Mouse (Mus musculus): ENCODE data around the gene Acp7.

DNA sequence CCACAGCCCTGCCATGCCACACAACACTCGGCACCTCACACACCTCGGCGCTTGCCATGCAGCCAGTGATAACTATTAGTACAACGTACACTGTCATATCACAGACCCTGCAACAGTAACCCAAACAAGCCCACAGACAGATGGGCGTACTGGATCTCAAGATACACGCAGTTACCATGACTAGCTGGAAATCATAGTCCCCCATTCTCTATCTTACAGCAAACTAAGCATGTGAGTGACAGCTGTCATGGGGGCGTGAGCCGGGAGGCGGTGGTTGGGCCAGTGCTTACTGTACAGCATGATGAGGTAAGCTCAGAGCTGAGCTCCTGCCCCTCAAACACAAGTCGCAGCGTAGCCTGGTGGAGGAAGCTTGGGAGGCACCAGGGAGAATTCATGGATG lies 55.5 kb downstream of the Acp7 start:
- TF ChIP-seq CTCF (IDR thresholded peaks at IDR 0.05; ENCODE audit: low read depth) = peak; percentile 23; the same call in 1 of the 2 replicates
- TF ChIP-seq EP300 (optimal IDR thresholded peaks at IDR 0.05) = no peak
